Mouse (Mus musculus) cerebellum, postnatal 14 days (tissue): ENCODE results near the gene Olr1.

Source experiments
- DNase-seq, 2 experiments: peaks; one replicate each; pipeline ENCODE4 v3.0.0; 2021; ENCODE audit warnings: mixed read lengths in 2 of 2

Gene Olr1

GRCm38 (mm10) chr6:129507024-129507423 lies at the start of gene Olr1:
TSS of gene Olr1 (minus strand) at chr6:129507165.
- DNase-seq: no peak

GRCm38 (mm10) chr6:129548009-129548408 lies 41.0 kb upstream of the Olr1 start:
- no peak for DNase-seq

- DNase-seq: no peak
These were observed 40.3 kb upstream of the Olr1 start for GRCm38 (mm10) chr6:129547277-129547676.

- DNase-seq: peak; percentile 84 to 87
These were observed 37.0 kb upstream of the Olr1 start for GRCm38 (mm10) chr6:129543709-129544606.

GRCm38 (mm10) chr6:129542540-129542939 lies 35.6 kb upstream of the Olr1 start:
- peak; percentile 16 to 21 for DNase-seq

GRCm38 (mm10) chr6:129541931-129542330 lies 35.0 kb upstream of the Olr1 start:
- DNase-seq: peak; percentile 15 to 41

GRCm38 (mm10) chr6:129538555-129538954 lies 31.6 kb upstream of the Olr1 start:
- DNase-seq: no peak

GRCm38 (mm10) chr6:129535723-129536122 lies 28.8 kb upstream of the Olr1 start:
- DNase-seq: no peak

- DNase-seq: peak; percentile 5 to 15
These were observed 27.7 kb upstream of the Olr1 start for GRCm38 (mm10) chr6:129534627-129535190.

- peak; percentile 40 to 41 for DNase-seq
These were observed 27.1 kb upstream of the Olr1 start for GRCm38 (mm10) chr6:129534057-129534456.

- DNase-seq: peak; percentile 86 to 89
These were observed 26.2 kb upstream of the Olr1 start, which contains the start of gene Gabarapl1 for GRCm38 (mm10) chr6:129532942-129533860. TSS of gene Gabarapl1 (plus strand) at chr6:129533160.

GRCm38 (mm10) chr6:129532556-129532941 lies 25.6 kb upstream of the Olr1 start:
- peak; percentile 65 to 74 for DNase-seq

GRCm38 (mm10) chr6:129530261-129530660 lies 23.3 kb upstream of the Olr1 start:
- DNase-seq: no peak

- DNase-seq: no peak
These were observed 22.6 kb upstream of the Olr1 start for GRCm38 (mm10) chr6:129529605-129530004.

GRCm38 (mm10) chr6:129527416-129527815 lies 20.5 kb upstream of the Olr1 start:
- no peak for DNase-seq

- DNase-seq: no peak
These were observed 19.1 kb upstream of the Olr1 start for GRCm38 (mm10) chr6:129526069-129526468.

GRCm38 (mm10) chr6:129517752-129518408 lies 10.9 kb upstream of the Olr1 start:
- DNase-seq: peak; percentile 56 to 66

GRCm38 (mm10) chr6:129516388-129516787 lies 9.4 kb upstream of the Olr1 start:
- DNase-seq: no peak

GRCm38 (mm10) chr6:129515068-129515467 lies 8.1 kb upstream of the Olr1 start:
- DNase-seq: no peak

GRCm38 (mm10) chr6:129514376-129514775 lies 7.4 kb upstream of the Olr1 start:
- DNase-seq: no peak

GRCm38 (mm10) chr6:129513409-129513808 lies 6.4 kb upstream of the Olr1 start:
- no peak for DNase-seq

GRCm38 (mm10) chr6:129512868-129513267 lies 5.9 kb upstream of the Olr1 start:
- DNase-seq: no peak
